Mouse (Mus musculus) embryonic facial prominence, embryonic 14.5 days (tissue): ENCODE measurements around the gene Trabd2b. TPM values are rescaled to one million over a fixed set of nuclear protein-coding genes. Genes with fewer than 3 reads are reported as not detected.

Experiments
- ATAC-seq: fragments of 200-750 bp; cut with Nextera tagmentation; 2 replicates; pipeline ENCODE4 v1.8.0; 2017; ENCODE audit warnings: low read depth, moderate number of reproducible peaks, moderate TSS enrichment
- DNase-seq: peaks from one replicate; pipeline ENCODE4 v3.0.0-alpha.2; 2015; ENCODE audit warnings: low spot score
- H3K27ac ChIP-seq: fragments of 300-500 bp; sonication (generic); replicated peaks from 2 replicates; pipeline ENCODE4 v1.5.1; 2014; ENCODE audit warnings: low read depth, mild to moderate bottlenecking, low read length, moderate library complexity
- H3K27me3 ChIP-seq: fragments of 300-500 bp; sonication (generic); replicated peaks from 2 replicates; pipeline ENCODE4 v1.6.1; 2014; ENCODE audit warnings: low read length; ENCODE audit not compliant: control insufficient read depth, insufficient read depth
- H3K36me3 ChIP-seq: fragments of 300-500 bp; sonication (generic); 2 replicates; pipeline ENCODE4 v1.6.1; 2014; ENCODE audit warnings: low read length, mixed read lengths; ENCODE audit not compliant: control insufficient read depth, insufficient read depth
- H3K4me1 ChIP-seq: fragments of 300-500 bp; sonication (generic); 2 replicates; pipeline ENCODE4 v1.6.1; 2014; ENCODE audit warnings: antibody characterized with exemption, low read length; ENCODE audit not compliant: control insufficient read depth, insufficient read depth
- H3K4me2 ChIP-seq: fragments of 300-500 bp; sonication (generic); 2 replicates; pipeline ENCODE4 v1.6.1; 2014; ENCODE audit warnings: low read depth, mild to moderate bottlenecking, low read length, moderate library complexity, mixed read lengths
- H3K4me3 ChIP-seq: fragments of 300-500 bp; sonication (generic); 2 replicates; pipeline ENCODE4 v1.5.1; 2014; ENCODE audit warnings: low read depth, mild to moderate bottlenecking, low read length
- H3K9ac ChIP-seq: fragments of 300-500 bp; sonication (generic); 2 replicates; pipeline ENCODE4 v1.6.1; 2014; ENCODE audit warnings: low read depth, mild to moderate bottlenecking, low read length, moderate library complexity, mixed read lengths
- H3K9me3 ChIP-seq: fragments of 300-500 bp; sonication (generic); 2 replicates; pipeline ENCODE4 v1.6.1; 2016; ENCODE audit warnings: low read length; ENCODE audit not compliant: control insufficient read depth
- WGBS: fragments of 180-500 bp; shearing (Covaris S2); extraction: QIAGEN DNeasy Blood & Tissue Kit; methylation state at CpG from one replicate; pipeline ENCODE4 v1.1.7; 2014; 5-methylcytosine and 5-hydroxymethylcytosine counted together
- polyA plus RNA-seq: library from polyadenylated mRNA; unstranded; fragments of >200 nt; fragmentation: Nextera tagmentation; extraction: Ambion mirVana; gene quantifications from 2 replicates; pipeline ENCODE4 v1.2.1, GENCODE M21; 2014

Gene Trabd2b
- polyA plus RNA-seq, 1 experiment from 2014 or later = 3.3 TPM

DNA sequence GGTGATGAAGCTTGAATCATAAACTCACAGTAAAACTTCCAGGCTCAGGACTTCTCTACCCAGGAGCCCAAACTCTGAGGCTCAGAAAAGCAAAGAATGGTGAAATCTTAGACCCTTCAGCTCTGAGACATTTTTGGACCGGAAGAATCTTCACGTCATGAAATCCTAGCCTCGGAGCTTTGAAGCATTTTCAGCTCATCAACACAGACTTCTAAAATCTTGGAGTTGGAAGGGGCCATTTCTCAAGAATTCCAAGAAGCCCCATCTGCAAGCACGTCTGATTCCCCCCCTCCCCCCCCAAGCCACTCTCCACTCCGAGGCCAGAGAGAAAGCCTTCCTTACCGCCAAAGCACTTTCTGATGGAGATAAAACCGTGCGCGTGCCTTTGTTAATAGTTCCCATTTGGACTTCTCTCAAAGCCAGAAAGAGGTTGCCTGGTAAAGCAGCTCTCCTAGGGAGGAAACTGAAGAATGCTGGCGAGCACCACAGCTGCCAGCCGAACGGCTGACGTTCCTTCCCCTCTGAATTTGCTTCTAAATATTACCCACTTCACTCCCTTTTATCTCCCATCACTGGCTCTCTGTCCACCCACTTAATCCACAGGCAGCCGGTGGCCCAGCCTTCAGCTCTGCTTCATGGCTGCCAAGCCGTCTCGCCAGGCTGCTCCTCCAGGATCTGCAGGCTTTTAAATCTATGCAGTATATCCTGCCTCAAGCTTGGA is 9.6 kb downstream of the Trabd2b start:
- ATAC-seq = peak; percentile 53
- Histone ChIP-seq H3K4me1 (peaks cover 20% of the 10 kb centered on the region), H3K27me3 (peaks cover 5% of the 10 kb centered on the region; the same call in 1 of the 2 replicates)

DNA sequence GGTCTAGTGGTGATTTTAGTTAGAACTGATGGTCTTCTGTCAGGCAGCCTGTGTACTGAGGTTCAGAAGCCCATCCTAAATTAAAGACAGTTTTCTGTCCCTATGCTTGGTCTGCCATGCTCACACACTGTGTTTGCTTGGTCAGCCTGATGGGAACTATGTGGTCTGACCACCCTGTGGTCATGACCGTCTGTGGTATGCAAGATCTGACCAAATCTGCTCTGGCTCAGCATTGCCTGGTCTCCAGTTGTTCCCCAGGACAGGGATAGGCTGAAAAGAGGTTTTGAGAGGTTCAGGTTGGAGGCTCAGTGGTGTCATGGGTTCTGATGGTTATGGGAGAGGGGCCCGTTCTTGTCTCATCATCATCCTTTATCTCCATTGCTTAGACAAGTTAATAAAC is 13.6 kb downstream of the Trabd2b start:
- Histone ChIP-seq H3K27me3 (peaks cover 5% of the 10 kb centered on the region; the same call in 1 of the 2 replicates), H3K27ac (no peak overlapping the region)

More for the DNA sequence above, 9.6 kb downstream of the Trabd2b start:
- Histone ChIP-seq H3K4me3 (no peak overlapping the region), H3K4me2 (peak overlapping the region; percentile 42), H3K27ac (peak overlapping the region; percentile 67), H3K9ac (peak overlapping the region; percentile 34; the same call in 1 of the 2 replicates), H3K36me3 (no peaks in the 10 kb centered on the region), H3K9me3 (no peaks in the 10 kb centered on the region)
- peak; percentile 72 for DNase-seq
- 21% methylated on average over 16 of the region's 16 CpGs for WGBS

DNA sequence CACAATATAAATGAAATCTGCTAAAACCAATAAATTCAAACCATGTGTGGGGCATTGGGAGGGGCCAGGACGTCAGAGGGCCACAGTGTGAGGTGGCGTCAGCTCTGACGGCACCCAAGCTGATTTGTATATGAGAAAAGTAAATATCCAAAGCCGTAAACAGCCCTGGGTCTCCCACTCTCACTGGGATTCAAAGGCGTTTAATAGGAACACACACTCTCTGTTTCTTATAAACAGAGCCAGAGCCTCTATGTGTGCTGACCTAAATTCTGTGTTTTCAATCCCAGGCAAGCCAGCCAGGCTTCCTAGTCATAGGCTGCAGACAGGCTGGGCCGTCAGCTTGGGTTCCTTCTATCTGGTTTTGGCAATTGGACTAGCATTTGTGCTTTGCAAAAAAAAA is 16.6 kb downstream of the Trabd2b start:
- Histone ChIP-seq H3K9me3 (no peaks in the 10 kb centered on the region), H3K9ac (no peak overlapping the region), H3K27me3 (no peaks in the 10 kb centered on the region; the same call in 1 of the 2 replicates), H3K4me1 (0 out of 2 replicates have a peak, but pooled peaks cover 8% of the 10 kb centered on the region), H3K4me3 (no peak overlapping the region), H3K27ac (no peak overlapping the region), H3K4me2 (no peak overlapping the region), H3K36me3 (no peaks in the 10 kb centered on the region)
- ATAC-seq = no peak
- 42% methylated on average over 6 of the region's 6 CpGs for WGBS
- no peak for DNase-seq

More for the DNA sequence above, 13.6 kb downstream of the Trabd2b start:
- H3K4me1 ChIP-seq = peaks cover 24% of the 10 kb centered on the region
- no peaks in the 10 kb centered on the region for H3K36me3 ChIP-seq
- H3K4me2 ChIP-seq = no peak overlapping the region
- no peak overlapping the region for H3K9ac ChIP-seq
- no peak overlapping the region for H3K4me3 ChIP-seq
- WGBS = 77% methylated on average over 2 of the region's 2 CpGs
- DNase-seq = no peak
- ATAC-seq = no peak
- no peaks in the 10 kb centered on the region for H3K9me3 ChIP-seq

DNA sequence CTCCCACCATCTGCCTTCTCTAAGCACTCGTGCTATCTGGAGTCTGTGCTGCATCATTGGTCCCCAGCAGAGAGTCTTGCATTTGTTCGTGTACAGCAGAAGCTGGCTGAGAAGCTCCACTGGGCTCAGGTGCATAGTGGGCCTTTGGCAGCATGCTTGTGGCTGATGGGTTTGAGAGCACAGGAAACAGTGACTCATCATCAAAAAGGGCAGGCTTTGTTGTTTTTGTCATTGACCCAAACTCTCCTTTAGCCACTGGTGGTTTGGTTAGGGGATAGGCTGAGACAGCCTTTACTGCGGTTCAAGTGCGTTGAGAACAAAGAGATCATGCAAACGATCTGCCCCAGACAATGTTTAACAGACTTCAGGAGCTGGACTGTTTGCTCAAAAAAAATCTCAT is 19.3 kb downstream of the Trabd2b start:
- DNase-seq (no peak), ATAC-seq (no peak)
- Histone ChIP-seq H3K9ac (no peak overlapping the region), H3K36me3 (no peaks in the 10 kb centered on the region), H3K9me3 (no peaks in the 10 kb centered on the region), H3K4me2 (no peak overlapping the region), H3K27me3 (no peaks in the 10 kb centered on the region; the same call in 1 of the 2 replicates), H3K4me1 (0 out of 2 replicates have a peak, but pooled peaks cover 8% of the 10 kb centered on the region), H3K27ac (no peak overlapping the region), H3K4me3 (no peak overlapping the region)
- 41% methylated on average over 5 of the region's 5 CpGs for WGBS

DNA sequence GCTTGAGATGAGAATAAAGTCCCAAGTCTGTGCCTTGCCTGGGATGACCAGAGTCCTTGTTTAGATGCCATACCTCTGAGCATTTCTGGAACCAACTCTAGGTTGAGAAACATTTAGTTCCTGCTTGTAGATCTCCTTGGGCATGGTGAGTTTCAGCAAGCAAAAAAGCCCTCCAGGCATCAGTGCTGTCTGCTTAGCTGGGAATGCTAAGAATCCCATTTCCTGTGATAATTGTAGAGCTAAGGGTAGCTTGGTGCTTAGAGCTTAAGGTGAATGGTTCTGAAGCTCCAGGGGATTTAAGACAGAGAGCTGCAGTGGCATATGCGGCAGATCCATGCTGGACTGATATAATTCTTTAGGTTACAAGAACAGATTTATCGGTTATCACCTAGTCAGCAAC is 26.2 kb downstream of the Trabd2b start:
- Histone ChIP-seq H3K4me1 (peaks cover 10% of the 10 kb centered on the region), H3K4me2 (no peak overlapping the region), H3K27me3 (no peaks in the 10 kb centered on the region), H3K4me3 (no peak overlapping the region), H3K9ac (no peak overlapping the region), H3K9me3 (no peaks in the 10 kb centered on the region), H3K36me3 (no peaks in the 10 kb centered on the region), H3K27ac (no peak overlapping the region)
- WGBS = 84% methylated on average over 2 of the region's 2 CpGs
- ATAC-seq (no peak), DNase-seq (no peak)

DNA sequence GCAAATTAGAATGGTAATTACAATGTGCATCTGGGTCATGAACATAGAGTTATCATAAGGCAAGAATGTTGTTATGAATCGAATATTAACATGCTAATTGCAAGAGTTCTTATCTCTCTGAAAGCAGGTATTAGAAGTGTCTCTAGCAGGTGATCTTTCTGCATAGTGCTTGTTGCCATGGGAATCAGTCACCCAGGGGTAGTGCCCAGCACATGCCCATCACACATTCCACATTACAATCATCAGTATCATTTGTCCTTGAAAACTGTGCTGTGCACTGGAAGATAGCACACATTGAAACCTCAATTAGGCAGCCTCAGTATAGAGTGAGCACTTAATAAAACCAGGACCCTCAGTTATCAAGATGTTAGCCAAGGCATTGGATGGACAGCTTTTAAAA is 26.9 kb downstream of the Trabd2b start:
- no peak overlapping the region for H3K4me3 ChIP-seq
- DNase-seq (no peak), ATAC-seq (no peak)
- 97% methylated on average over 1 of the region's 1 CpGs for WGBS
- no peaks in the 10 kb centered on the region for H3K27me3 ChIP-seq
- no peaks in the 10 kb centered on the region for H3K9me3 ChIP-seq
- peaks cover 10% of the 10 kb centered on the region for H3K4me1 ChIP-seq
- H3K9ac ChIP-seq = no peak overlapping the region
- H3K36me3 ChIP-seq = no peaks in the 10 kb centered on the region
- no peak overlapping the region for H3K4me2 ChIP-seq
- H3K27ac ChIP-seq = no peak overlapping the region

DNA sequence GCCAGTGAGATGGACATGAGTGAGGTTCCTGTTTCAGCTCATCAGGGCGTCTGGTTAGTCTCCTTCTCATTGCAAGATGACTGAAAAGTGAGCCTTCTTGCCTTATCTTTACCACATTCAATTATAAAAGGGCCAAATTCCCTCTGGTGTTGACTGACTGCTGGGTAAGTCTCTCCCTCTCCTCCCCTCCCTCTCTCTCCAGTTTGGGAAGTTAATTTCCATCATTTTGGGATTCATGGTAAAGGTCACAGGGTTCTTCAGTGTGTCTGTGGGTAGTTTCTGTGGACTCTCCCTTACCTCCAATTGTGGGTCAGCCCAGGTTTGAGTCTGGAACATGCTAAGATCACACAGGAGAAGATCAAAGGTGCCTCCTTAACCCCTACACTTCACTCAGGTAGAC is 28.2 kb downstream of the Trabd2b start:
- H3K4me2 ChIP-seq = no peak overlapping the region
- H3K4me1 ChIP-seq = peaks cover 13% of the 10 kb centered on the region
- WGBS = 54% methylated on average over 1 of the region's 1 CpGs
- H3K27me3 ChIP-seq = no peaks in the 10 kb centered on the region
- ATAC-seq (no peak), DNase-seq (no peak)
- no peak overlapping the region for H3K9ac ChIP-seq
- H3K9me3 ChIP-seq = no peaks in the 10 kb centered on the region
- H3K36me3 ChIP-seq = no peaks in the 10 kb centered on the region
- H3K27ac ChIP-seq = no peak overlapping the region
- H3K4me3 ChIP-seq = no peak overlapping the region

DNA sequence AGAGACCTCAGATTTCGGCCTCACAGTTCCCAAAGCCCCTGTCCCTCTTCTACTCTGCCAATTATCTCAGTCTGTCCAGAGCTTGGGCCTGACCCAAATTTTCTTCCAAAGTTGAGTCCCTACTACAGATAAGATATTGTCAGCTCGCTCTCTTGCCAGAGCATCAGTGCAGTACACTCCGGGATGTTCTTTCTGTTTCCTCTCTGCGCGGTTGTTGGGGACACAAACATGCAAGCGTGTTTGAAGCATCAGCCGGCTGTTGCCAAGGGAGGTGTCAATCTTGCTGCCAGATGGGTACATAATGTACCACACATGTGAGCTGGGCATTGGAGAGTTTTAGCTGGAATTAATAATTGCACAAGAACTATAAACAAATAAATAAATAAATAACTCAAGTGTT is 28.9 kb downstream of the Trabd2b start:
- H3K4me3 ChIP-seq = no peak overlapping the region
- H3K9ac ChIP-seq = no peak overlapping the region
- ATAC-seq (no peak), DNase-seq (no peak)
- WGBS = 75% methylated on average over 7 of the region's 7 CpGs
- H3K36me3 ChIP-seq = no peaks in the 10 kb centered on the region
- H3K27ac ChIP-seq = no peak overlapping the region
- no peak overlapping the region for H3K4me2 ChIP-seq
- H3K27me3 ChIP-seq = no peaks in the 10 kb centered on the region
- H3K4me1 ChIP-seq = peaks cover 13% of the 10 kb centered on the region
- no peaks in the 10 kb centered on the region for H3K9me3 ChIP-seq

DNA sequence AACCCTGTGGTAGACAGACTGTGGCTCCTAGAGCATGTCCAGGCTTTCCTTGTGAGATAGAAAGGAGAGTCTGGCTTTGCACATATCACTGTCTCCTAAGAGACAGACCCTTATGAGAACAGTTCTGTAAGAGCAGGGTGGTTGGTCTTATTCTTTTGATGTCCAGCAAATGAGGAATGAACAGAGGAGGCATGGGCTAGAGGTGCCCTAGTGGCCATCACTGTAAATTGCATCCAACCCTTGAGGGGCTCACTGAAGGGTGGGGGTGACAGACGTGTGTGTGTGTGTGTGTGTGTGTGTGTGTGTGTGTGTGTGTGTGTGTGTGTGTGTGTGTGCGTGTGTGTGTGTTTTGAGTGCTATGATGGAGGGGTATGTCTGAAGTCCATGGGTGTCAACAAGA is 32.2 kb downstream of the Trabd2b start:
- WGBS = 67% methylated on average over 1 of the region's 2 CpGs
- DNase-seq = no peak

More for the DNA sequence above, 32.2 kb downstream of the Trabd2b start:
- Histone ChIP-seq H3K4me3 (no peak overlapping the region), H3K9ac (no peak overlapping the region), H3K4me1 (peaks cover 13% of the 10 kb centered on the region), H3K9me3 (no peaks in the 10 kb centered on the region), H3K27ac (no peak overlapping the region), H3K36me3 (no peaks in the 10 kb centered on the region), H3K27me3 (no peaks in the 10 kb centered on the region), H3K4me2 (no peak overlapping the region)
- no peak for ATAC-seq
